Mouse (Mus musculus): ENCODE data around the gene Acacb.

GRCm38 (mm10) chr5:114146028-114146888 lies at the start of gene Acacb:
- TF ChIP-seq CTCF (IDR thresholded peaks at IDR 0.05; ENCODE audit: low read depth, low read length) (no peak), GATA2 (IDR thresholded peaks at IDR 0.05; ENCODE audit: borderline replicate concordance, low read depth, low read length) (no peak), POLR2AphosphoS5 (IDR thresholded peaks at IDR 0.05; ENCODE audit: insufficient replicate concordance, low read depth, low read length) (no peak), TAL1 (conservative IDR thresholded peaks at IDR 0.05; ENCODE audit: low read depth, low read length) (no peak)

Data from G1E (cell line).